Mouse (Mus musculus) heart, postnatal 36 days (tissue): ENCODE data around the gene Mpdz. TPM values are rescaled to one million over a fixed set of nuclear protein-coding genes. Genes with fewer than 3 reads are reported as not detected.

Experiments
- DNase-seq, 2 experiments: peaks; one replicate each; pipeline ENCODE4 v3.0.0; 2021 to 2022
- intact Hi-C: fragments of 180-260 bp; cut with DNase I; formaldehyde crosslinking; loops from one replicate; pipeline ENCODE4 v1.15.1; 2025
- total RNA-seq, 2 experiments: library from RNA; stranded (reverse); gene quantifications; 2 replicates each; pipeline ENCODE4 v1.2.3; 2021

Mpdz gene
- total RNA-seq, 2 experiments from 2014 or later: 53.2 to 55.5 TPM

DNA sequence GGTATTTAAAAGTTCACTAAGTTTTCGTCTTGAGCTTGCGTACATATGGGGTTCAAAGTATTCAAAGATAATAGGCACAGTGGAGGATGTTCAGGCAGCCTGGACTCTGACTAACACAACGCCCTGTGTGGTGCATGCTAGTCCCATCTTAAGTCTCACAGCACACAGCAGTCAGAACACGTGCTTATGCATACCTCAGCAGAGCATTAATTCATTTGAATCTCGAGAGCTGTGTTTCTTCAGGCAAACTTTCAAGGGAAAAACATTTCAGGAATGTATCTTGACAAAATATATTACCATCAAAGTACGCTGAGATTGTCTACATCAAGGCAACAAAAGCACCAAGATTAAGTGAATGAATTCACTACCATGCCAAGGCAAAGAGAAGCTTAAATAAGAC lies 45.7 kb downstream of the Mpdz start:
- DNase-seq: no peak
- intact Hi-C loops: no loop called here

DNA sequence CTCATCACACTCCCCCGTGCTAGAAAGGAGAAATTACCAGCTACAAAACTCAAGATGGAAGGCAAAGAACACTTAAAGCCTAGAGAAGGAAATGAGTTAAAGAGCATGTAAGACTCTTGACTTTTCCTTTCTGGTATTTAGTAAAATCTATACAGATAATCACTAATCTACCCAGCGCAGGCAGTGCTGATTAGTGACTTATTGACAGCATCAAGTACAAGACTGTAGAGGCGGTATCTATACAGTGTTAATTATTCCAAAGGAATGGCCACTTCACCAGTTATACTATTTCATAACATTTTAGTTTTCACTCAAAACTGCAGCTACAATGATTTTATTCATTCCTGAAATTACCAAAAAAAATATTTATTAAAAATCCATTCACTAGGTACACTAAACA lies 49.7 kb downstream of the Mpdz start:
- no peak for DNase-seq
- intact Hi-C loops: no loop called here

DNA sequence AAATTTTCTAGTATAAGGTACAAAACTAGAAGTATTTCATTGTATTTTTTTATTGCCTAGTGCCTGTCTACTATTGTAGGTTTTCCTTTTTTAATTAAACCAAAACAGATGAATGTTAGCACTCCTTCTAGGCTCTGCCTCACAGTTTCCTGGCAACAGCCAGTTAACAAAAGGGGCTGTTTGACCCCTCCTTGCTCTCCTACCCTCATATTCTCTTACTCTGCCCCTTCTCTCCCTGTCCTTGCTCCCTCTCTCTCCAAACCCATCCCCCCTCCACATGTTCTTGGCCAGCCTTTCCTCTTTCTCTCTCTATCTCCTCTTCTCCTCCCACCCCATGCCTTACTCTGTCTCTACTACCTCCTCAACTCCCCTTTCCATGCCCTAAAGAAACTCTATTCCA lies 53.4 kb downstream of the Mpdz start:
- DNase-seq: no peak
- intact Hi-C loops: no loop called here

DNA sequence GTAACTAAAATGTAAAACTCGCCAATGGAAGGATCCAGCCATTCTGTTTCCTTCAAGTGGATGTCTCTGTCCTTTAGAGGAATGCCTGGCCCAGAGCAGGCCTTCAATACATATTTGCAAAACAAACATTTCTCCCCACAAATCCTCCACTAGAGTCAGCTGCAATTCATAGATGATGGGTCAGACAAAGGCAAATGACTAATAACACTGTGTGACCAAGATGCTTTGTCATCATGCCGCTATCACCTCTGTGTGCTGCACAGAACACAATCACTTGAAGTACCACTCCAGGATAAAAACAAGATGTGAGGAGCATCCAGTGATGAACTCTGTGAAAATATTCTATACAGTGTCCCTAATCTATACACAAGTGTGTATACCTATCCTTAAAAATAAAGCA lies 55.0 kb downstream of the Mpdz start:
- no peak for DNase-seq
- intact Hi-C loops: no loop called here

DNA sequence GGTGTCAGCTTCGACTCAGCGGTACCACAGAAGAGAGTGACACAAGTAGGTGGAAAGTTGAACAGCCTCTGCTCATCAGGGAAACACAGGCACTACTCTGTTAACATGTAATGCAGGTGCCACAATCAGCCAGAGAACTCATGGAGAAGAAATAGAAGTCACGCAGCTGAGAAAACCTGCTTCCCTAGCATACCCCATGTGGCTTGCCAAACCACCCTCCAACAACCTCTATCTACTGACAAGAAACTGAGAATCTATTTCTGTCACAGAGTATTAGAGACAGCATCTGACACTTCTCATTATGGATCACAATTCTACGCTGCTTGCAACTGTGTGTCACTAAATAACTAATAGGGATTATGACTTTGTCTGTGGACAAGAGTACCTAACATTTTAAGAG lies 70.3 kb downstream of the Mpdz start:
- no peak for DNase-seq
- intact Hi-C loops: loop anchor here (5.0 kb wide), 2 partner anchors 105 to 1220 kb away; no protein-coding TSS in a partner anchor

DNA sequence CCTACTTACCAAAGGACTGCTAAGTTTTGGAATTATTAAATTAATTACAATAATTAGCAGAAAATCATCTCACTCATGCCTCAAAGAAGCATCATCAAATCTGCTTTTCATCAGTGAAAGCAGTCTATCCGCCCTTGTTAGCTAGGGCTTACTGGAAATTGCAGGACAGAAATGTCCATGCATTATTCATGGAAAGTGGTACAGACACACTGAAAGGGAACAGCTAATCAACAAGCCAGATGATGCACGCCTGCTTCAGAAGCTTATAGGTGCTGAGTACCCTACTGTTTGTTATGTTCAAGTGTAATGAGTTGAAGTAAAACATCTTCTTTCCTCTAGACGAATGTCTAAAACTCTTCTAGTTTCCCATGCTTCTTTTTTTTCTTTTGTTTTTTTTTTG lies 91.2 kb downstream of the Mpdz start:
- DNase-seq: no peak
- intact Hi-C loops: no loop called here

DNA sequence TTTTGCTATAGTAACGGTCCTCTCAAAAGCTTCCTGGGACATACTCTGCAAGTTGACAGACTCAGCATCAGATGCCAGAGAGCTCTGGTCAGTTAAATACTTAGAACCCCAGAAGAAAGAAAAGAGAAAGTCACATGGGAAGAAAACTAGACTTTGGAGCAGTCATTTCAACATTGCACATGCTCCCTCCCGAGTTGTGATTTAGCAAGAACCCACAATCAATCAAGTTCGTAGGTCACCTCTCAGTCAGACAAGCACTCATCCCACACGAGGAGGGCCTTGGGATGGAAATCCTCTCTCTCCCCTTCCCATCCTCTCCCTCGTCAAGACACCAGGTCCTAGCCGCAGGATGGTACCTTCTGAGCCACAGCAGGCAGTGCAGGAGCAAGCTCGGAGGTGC lies 94.0 kb downstream of the Mpdz start:
- DNase-seq: no peak
- intact Hi-C loops: no loop called here

DNA sequence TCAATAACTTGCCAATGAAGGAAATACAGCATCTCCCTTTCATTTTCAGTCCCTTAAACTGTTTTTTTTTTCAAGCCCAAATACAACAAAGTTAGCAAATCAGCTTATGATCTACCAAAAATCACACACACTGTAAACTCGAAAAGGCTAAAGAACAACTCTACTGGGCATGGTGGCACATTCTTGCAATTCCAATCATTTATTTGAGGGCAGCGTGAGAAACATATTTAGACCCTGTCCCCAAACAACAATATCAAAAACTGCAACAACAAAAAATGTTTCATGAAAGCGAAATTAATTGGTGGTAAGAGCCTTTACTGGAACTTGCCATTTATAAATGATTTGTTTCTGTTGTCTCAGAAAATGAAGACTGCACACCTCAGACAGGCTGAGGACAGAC lies 97.5 kb downstream of the Mpdz start:
- intact Hi-C loops: no loop called here
- DNase-seq: no peak

DNA sequence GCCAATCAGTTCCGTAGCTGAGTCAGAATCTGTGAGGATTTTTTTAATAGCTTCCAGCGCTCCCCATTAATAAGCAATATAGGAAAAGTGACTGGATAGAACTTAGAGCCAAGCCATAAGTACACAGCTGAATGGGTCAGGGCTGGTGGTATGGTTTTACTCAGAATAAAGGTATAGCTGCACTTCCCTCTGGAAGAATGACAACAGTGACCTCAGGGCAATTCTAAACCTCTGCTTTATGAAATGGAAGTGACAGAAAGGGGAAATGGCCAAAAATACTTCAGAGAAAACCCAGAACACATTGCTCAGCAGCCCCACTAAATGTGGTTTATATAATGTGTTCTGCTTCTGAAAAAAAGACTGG lies 109.0 kb downstream of the Mpdz start:
- DNase-seq: no peak
- intact Hi-C loops: no loop called here

DNA sequence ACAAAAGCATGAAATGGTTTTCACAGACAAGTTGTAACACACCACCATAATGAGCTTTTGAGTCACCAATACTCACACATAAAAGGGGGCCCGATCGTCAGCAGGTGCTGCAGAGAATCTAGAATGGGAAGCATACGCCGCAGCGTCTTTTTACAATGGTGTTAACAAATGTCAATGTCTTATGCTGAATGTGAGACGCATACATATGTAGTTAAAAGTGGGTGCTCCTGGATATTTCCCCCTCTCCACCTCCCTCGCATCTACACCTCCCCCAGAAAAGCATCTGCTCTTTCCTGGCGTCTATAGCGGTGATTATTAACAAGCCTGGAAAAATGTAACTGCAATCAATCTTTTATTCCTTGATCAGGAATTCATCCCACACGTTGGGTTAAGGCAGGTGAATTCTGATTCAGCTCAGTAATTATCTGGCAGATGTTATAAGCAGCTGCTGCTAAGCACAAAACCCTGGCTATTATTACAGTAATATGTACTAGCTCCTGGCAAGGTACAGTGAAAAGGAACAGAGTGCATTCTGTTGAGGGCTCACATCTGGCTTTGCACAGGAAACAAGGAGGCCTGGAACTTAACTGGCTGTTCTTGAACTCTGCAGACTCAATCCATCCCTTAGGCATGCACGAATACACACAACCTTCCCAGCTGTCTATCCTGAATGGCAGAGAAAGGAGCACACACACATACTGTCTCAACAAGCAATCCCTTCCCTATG lies 109.6 kb downstream of the Mpdz start:
- DNase-seq: no peak
- intact Hi-C loops: no loop called here

DNA sequence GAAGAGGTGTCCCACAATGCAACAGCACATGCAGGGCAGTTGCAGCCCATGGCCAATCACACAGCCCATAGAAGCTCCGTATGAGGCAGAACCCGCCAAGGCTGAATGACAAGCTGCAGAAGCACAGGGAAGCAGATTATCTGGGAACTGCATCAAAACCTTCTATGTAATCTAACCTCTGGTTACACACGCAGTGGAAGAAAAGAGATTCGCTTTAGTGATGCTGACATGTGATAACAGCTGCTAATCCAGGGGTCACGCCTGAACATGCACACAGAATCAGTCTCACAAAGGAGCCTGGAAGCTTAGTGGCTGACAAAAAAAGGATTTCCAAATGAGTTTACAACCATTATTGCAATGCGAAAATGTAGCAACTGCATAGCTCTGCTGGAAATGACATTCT lies 110.2 kb downstream of the Mpdz start:
- no peak for DNase-seq
- intact Hi-C loops: no loop called here

DNA sequence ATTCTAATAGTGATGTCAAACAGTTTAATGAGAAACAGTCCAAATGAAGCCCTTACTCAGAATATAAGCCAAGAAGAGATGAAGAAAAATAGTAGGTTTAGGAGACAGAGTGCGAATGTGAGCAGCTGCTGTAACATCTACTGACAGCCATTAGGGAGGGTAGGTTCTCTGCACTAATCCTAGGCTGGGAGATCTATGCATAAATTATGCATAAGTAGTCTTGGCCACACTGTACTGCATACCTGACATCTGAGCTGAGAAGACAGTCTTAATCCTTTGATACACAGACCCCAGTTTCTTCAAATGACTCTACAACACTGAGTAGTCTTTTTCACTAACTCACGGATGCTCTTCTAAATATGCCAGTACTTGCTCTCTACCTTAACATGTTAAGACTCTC lies 114.9 kb downstream of the Mpdz start:
- no peak for DNase-seq
- intact Hi-C loops: no loop called here

DNA sequence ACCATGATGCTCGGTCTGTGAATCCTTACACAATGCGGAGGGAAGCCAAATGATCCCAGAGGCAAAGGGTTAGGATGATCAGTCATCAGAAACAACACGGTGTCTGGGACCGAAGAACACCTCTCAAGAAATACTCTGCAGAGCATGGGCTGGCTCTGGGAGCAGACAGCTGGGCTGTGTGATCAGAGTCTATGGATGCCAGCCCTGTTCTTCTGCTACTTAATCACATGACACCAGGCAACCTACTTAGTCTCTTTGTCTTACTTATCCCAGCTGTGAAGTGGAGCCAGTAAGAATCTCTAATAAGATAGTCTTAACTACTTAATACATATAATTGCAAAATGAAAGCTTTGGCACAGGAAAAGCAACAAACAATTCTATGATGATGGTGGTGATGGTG lies 118.8 kb downstream of the Mpdz start:
- no peak for DNase-seq
- intact Hi-C loops: no loop called here

DNA sequence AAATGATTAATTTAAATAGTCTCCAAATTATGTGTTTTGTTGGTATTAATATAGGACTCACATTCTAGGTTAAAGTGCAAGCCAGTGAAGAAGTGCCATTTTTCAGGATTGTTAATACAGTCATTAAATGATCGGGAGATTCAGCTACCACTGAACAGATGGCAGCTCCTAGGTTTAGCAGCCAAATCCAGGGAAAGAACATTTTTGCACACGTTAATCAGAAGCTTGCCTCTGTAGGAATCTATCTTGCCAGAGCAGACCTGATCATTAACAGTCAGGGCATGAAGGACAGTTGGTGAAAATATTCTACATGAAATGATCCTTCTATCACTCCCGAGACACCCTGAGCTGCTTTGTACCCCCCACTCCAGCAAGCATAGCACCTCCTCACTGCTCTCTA lies 120.4 kb downstream of the Mpdz start:
- intact Hi-C loops: no loop called here
- DNase-seq: no peak

DNA sequence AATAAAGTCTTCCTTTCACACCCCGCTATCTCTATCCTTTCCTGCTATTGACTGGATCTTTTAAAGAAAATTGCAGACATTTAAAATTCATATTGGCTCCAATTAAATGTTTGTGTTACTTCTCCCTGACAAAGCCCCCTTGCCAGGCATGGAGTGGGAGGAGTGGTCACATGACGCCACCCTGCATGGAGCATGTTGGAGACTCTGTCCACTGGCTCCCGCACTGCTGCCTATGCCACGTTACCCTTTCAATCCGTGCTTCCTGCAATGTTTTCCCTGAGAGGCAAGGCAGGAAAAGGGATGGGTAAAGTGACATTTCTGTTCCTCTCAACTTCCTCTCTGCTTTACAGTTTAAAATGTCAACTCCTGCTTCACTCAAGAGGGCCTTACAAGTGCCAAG lies 128.0 kb downstream of the Mpdz start:
- DNase-seq: no peak
- intact Hi-C loops: no loop called here

DNA sequence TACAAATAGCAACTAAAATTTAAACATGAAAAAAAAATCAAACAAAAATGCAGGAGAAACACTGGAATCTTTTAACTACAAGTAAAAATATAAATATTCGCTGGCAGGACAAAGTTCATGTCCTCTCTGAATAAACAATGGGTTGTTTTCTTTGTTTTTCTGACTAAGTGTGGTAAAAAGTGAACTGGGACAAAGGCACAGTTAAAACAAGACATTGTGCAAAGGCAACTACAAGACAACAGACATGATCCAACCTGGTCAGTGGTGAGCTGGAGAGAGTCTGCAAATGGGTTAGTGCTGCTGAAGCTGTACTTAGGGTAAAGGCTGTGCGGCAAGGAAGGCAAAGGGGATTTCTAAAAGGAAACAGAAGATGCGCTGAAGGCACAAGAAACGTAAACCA lies 129.4 kb downstream of the Mpdz start:
- DNase-seq: no peak
- intact Hi-C loops: no loop called here

DNA sequence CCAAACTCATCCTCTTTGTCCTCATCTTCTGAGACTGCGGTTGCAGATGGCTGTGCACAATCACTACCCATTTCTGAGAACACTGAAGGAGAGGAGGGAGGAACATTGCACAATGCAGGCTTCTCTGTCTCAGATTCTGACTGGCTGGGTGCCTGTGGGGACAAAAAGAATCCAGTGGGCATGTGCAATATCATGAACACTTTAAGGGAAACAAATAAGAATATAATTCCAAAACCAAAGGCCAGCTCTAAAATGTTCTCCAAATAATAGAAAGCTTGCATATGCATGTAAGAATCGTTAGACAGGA lies 132.5 kb downstream of the Mpdz start:
- intact Hi-C loops: no loop called here
- peak; percentile 18 to 19 for DNase-seq

DNA sequence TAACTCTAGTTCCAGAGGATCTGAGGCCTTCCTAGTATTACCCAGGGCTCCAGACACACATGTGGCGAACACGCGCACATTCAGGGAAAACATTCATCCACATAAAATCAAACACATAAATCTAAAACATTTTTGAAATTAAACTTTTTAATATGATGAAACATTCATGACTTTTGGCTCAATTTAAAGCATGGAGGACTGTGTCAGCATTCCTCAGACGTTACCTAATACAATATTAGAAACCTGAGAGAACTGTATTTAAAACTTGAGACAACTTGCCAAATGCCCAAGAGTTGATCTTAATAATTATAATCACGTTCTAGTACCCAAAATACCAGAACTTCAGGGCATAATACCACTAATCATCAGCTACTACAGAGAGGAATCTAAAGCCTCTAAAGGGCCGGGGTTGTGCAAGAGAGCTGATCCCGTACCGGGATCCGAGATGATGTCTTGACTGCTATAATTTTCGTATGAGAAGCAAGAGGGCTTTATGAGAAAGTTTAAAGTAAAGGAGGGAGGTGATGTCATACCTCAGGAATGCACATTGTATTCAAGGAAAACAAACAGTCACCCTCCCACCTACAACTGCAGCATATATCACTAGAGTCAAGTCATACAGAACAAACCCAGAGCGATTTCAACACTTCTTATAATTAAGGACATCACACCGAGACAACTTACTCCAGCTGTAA lies 133.0 kb downstream of the Mpdz start:
- intact Hi-C loops: no loop called here

DNA sequence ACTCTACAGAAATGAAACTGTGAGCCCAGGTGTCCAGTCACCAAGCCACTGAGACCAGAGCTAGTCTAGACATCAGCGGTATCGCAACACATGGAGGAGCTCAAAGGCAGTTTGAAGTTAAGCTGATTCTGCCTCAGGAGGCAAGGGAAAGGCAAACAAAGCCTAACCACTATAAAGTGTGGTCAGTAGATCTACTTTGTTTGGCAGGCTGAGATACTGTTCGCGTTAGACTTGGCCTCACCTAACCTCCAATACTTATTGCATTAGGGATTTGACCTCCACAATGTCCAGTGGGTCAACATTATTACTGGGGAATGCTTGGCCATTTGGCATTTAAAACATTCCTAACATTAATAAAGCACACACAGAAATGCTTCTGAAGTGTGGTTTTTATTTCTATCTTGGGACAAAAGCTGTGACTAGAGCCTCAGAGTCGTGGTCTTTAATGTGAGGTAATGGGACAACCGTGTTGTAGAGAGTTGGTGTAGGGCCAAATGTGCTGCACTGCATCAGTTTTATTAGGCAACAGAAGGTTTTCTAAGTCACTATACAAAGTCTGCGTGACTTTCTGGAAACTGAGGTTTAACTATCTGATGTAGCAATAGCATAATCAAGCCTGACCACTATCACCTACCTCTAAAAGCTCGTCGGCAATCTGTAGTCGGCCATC lies 134.9 kb downstream of the Mpdz start:
- intact Hi-C loops: no loop called here
- no peak for DNase-seq

More for the DNA sequence above, 133.0 kb downstream of the Mpdz start:
- no peak for DNase-seq

DNA sequence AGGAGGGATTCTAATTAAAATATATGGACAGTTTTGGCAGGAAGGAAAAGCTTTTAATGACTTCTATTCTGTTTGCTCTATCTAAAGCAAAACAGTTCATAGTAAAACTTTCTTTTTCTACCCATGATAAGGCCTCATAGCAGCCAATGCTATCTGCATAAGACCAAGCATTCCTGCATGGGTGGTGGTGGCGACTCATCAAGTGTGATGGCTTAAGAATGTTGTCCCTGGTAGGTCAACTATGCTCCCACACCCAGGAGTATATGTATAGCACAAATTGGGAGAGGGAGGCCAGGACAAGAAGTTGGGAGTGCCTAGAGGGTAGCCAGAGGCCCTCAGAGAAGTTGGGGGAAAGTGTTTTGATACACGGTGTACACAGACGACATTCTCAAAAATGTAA lies 140.6 kb downstream of the Mpdz start:
- intact Hi-C loops: no loop called here

DNA sequence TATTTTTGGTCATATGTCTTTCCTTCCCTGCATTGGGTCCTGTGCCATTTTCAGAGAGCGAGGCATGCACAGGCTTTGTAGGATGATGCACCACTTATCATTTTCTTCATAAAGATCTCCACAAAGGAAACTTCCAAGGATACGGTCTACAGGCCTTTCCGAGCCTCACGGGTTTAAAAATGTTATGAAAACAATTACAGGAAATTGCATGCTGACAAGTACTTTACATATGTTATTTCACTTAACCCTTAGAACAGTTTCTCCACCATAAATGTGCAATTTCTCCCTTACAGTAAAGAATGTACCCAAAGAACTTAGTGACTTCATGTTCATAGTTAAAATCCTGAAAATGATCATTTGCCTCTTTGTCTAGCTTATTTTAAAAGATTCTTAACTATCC lies 144.2 kb downstream of the Mpdz start:
- DNase-seq: no peak
- intact Hi-C loops: no loop called here

More for the DNA sequence above, 140.6 kb downstream of the Mpdz start:
- no peak for DNase-seq

DNA sequence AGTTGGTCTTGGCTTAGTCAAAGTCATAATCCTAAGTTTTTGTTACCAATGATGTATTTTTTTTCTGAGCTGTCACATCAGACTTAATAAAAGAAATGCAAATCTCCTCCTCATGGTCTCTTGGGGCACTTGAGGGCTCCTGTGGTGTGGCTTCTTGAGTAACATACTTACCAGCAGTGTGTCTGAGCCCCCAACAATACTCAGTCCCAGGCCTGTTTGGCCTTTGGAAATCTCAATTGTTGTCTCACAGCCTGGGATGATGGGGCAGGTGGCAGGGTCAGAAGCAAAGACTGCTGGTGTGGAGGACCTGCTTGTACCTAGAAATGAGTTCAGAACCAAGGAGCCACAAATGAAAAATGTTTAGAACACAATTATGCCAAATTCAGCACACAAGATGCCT lies 149.3 kb downstream of the Mpdz start:
- intact Hi-C loops: no loop called here

More for the DNA sequence above, 149.3 kb downstream of the Mpdz start:
- no peak for DNase-seq
